Mouse (Mus musculus) hindbrain, embryonic 14.5 days (tissue): Measurements from ENCODE around the gene Egln1. TPM values are rescaled to one million over a fixed set of nuclear protein-coding genes. Genes with fewer than 3 reads are reported as not detected.

Experiments used
- ATAC-seq: fragments of 200-750 bp; cut with Nextera tagmentation; 2 replicates; pipeline ENCODE4 v1.8.0; 2017; ENCODE audit warnings: moderate number of reproducible peaks, mild to moderate bottlenecking, moderate TSS enrichment, moderate library complexity; ENCODE audit not compliant: low FRiP score
- DNase-seq: peaks from one replicate; pipeline ENCODE4 v3.0.0-alpha.2; 2015; ENCODE audit warnings: low spot score
- H3K27ac ChIP-seq: fragments of 300-500 bp; sonication (generic); 2 replicates; pipeline ENCODE4 v1.5.1; 2014; ENCODE audit warnings: mild to moderate bottlenecking, moderate library complexity
- H3K27me3 ChIP-seq: fragments of 300-500 bp; sonication (generic); 2 replicates; pipeline ENCODE4 v1.6.1; 2014; ENCODE audit warnings: mild to moderate bottlenecking, low read length, mixed read lengths; ENCODE audit not compliant: control insufficient read depth, insufficient read depth
- H3K36me3 ChIP-seq: fragments of 300-500 bp; sonication (generic); replicated peaks from 2 replicates; pipeline ENCODE4 v1.6.1; 2014; ENCODE audit not compliant: control insufficient read depth, insufficient read depth
- H3K4me1 ChIP-seq: fragments of 300-500 bp; sonication (generic); replicated peaks from 2 replicates; pipeline ENCODE4 v1.6.1; 2014; ENCODE audit warnings: antibody characterized with exemption, low read length, mixed read lengths; ENCODE audit not compliant: control insufficient read depth, insufficient read depth
- H3K4me2 ChIP-seq: fragments of 300-500 bp; sonication (generic); replicated peaks from 2 replicates; pipeline ENCODE4 v1.6.1; 2014; ENCODE audit warnings: mild to moderate bottlenecking, moderate library complexity
- H3K4me3 ChIP-seq: fragments of 300-500 bp; sonication (generic); replicated peaks from 2 replicates; pipeline ENCODE4 v1.5.1; 2014; ENCODE audit warnings: mild to moderate bottlenecking, low read length
- H3K9ac ChIP-seq: fragments of 300-500 bp; sonication (generic); 2 replicates; pipeline ENCODE4 v1.6.1; 2014
- H3K9me3 ChIP-seq: fragments of 300-500 bp; sonication (generic); 2 replicates; pipeline ENCODE4 v1.6.1; 2016; ENCODE audit warnings: low read length; ENCODE audit not compliant: control insufficient read depth
- polyA plus RNA-seq: library from polyadenylated mRNA; unstranded; fragments of >200 nt; fragmentation: Nextera tagmentation; extraction: Ambion mirVana; gene quantifications from 2 replicates; pipeline ENCODE4 v1.2.1, GENCODE M21; 2014

The Egln1 gene
- polyA plus RNA-seq, 1 experiment from 2014 or later = 22.9 TPM

GRCm38 (mm10) chr8:124859466-124859865, 89.7 kb downstream of the Egln1 start:
- H3K4me1 ChIP-seq = peaks cover 7% of the 10 kb centered on the region
- DNase-seq = no peak
- H3K4me2 ChIP-seq = no peak overlapping the region
- H3K9me3 ChIP-seq = peaks cover 2% of the 10 kb centered on the region; the same call in 1 of the 2 replicates
- no peaks in the 10 kb centered on the region for H3K27me3 ChIP-seq
- H3K9ac ChIP-seq = no peak overlapping the region
- H3K36me3 ChIP-seq = peaks cover 51% of the 10 kb centered on the region
- no peak for ATAC-seq
- H3K4me3 ChIP-seq = no peak overlapping the region
- no peak overlapping the region for H3K27ac ChIP-seq

Other genes starting within 250 kb of the Egln1 start
- gene Ttc13, start 227.3 kb downstream of the Egln1 start, polyA plus RNA-seq = 71.1 and 74.3 TPM in 2 replicates
- 32.0 and 32.7 TPM in 2 replicates for gene Arv1, start 227.2 kb downstream of the Egln1 start, polyA plus RNA-seq
- gene Fam89a, start 197.5 kb downstream of the Egln1 start, polyA plus RNA-seq = 1.0 and 1.2 TPM in 2 replicates
- 35.8 and 39.4 TPM in 2 replicates for gene Trim67, start 156.2 kb downstream of the Egln1 start, polyA plus RNA-seq
- 72.3 and 80.2 TPM in 2 replicates for gene Gnpat, start 86.3 kb downstream of the Egln1 start, polyA plus RNA-seq
- gene 2810004N23Rik, start 86.2 kb downstream of the Egln1 start, polyA plus RNA-seq = 18.4 and 21.0 TPM in 2 replicates
- 14.7 and 14.8 TPM in 2 replicates for gene Exoc8, start 51.6 kb downstream of the Egln1 start, polyA plus RNA-seq
- gene Sprtn, start 51.4 kb downstream of the Egln1 start, polyA plus RNA-seq = 8.2 and 9.3 TPM in 2 replicates
- gene Tsnax, start 63.7 kb upstream of the Egln1 start, polyA plus RNA-seq = 218 and 247 TPM in 2 replicates
- 1.1 and 1.8 TPM in 2 replicates for gene Disc1, start 104.9 kb upstream of the Egln1 start, polyA plus RNA-seq